Mouse (Mus musculus): ENCODE measurements around the gene Gcsh.

Gene Gcsh

GRCm38 (mm10) chr8:116993095-116993867 lies at the start of gene Gcsh:
Gene Gcsh, minus strand, starts transcription at chr8:116993537.
- DNase-seq (ENCODE audit: low read depth, low spot score): peak; percentile 88

GRCm38 (mm10) chr8:117039843-117040242 lies 46.5 kb upstream of the Gcsh start:
- no peak for DNase-seq (ENCODE audit: low read depth, low spot score)

GRCm38 (mm10) chr8:117037374-117037935 lies 44.1 kb upstream of the Gcsh start:
- DNase-seq (ENCODE audit: low read depth, low spot score): no peak

- DNase-seq (ENCODE audit: low read depth, low spot score): no peak
Observed at GRCm38 (mm10) chr8:117033393-117033792, 40.1 kb upstream of the Gcsh start.

DNA sequence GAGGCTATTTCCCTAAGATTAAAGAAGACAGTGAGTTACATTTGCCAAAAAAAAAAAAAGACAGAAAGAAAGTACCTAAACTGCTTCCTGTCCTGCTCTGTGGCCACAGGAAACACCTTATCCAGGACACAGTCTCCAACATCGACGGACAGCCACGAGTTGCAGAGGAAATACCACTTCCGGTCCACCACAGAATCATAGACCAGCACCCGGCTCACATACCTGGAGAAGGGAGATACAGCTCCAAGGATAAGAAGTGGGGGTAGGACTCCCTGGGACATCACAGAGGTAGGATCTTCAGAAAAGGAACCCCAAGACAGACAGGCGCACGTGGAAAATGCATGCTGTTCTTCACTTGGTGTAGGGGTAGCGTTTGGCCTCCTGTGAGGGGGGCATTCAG lies 39.3 kb upstream of the Gcsh start:
- no peak for DNase-seq (ENCODE audit: low read depth, low spot score)

DNA sequence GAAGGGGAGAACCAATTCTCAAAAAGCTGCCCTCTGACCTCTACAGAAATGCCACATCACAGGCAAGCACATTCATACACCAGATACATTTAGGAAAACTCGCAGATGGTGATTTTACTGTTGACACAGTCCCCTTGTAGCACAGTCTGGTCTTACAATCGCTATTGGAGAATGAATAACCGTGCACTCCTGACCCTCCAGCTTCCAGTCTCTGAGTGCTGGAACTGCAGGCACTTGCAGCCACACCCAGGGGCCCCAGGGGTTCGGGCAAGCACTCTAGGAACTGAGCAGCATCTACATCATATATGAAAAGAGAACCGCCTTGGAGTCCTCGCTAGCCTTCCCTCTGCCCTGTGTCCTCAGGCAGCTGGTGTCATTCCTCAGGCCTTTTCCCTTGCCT lies 38.1 kb upstream of the Gcsh start:
- DNase-seq (ENCODE audit: low read depth, low spot score): no peak

- no peak for DNase-seq (ENCODE audit: low read depth, low spot score)
Observed at GRCm38 (mm10) chr8:117028686-117029085, 35.3 kb upstream of the Gcsh start.

DNA sequence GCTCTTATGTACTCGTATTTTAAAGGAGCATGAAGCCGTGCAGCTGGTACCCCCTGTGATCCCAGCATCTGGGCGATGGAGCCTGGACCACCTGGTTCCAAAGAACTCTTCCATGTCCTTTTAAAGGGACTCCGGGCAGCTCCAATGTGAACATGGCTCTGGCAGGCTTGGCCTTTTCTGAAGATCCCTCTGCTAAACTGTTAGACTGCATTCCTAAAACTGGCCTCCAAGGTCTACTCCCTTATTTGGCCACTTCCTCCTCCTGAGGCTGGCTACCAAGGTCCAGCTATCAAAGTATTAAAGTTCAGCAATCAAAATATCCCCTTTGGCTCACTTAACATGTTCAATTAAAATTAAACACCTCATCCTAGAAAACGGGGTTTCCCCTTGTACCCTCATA lies 34.3 kb upstream of the Gcsh start:
- no peak for DNase-seq (ENCODE audit: low read depth, low spot score)

GRCm38 (mm10) chr8:117022297-117022993 lies 29.1 kb upstream of the Gcsh start:
- no peak for DNase-seq (ENCODE audit: low read depth, low spot score)

- no peak for DNase-seq (ENCODE audit: low read depth, low spot score)
Observed at GRCm38 (mm10) chr8:117019323-117020275, 26.3 kb upstream of the Gcsh start.

DNA sequence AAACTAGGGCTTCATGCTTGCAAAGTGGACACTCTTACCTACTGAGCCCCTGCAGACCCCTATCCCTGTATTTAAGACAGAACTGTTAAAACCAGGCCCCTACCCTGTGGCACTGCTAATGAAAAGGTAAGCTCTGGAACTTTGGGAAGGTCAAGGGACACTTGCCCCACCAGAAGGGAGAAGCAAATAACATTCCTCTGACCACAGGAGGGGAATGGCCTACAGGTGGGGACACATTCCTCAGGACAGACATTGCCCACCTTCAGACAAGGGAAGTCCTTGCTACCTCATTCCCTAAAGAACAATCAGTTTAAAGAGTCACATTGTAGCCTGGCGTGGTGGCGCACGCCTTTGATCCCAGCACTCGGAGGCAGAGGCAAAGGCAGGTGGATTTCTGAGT lies 24.6 kb upstream of the Gcsh start:
- no peak for DNase-seq (ENCODE audit: low read depth, low spot score)

GRCm38 (mm10) chr8:117017006-117017405 lies 23.7 kb upstream of the Gcsh start:
- DNase-seq (ENCODE audit: low read depth, low spot score): no peak

- no peak for DNase-seq (ENCODE audit: low read depth, low spot score)
Observed at GRCm38 (mm10) chr8:117015670-117016069, 22.3 kb upstream of the Gcsh start.

DNA sequence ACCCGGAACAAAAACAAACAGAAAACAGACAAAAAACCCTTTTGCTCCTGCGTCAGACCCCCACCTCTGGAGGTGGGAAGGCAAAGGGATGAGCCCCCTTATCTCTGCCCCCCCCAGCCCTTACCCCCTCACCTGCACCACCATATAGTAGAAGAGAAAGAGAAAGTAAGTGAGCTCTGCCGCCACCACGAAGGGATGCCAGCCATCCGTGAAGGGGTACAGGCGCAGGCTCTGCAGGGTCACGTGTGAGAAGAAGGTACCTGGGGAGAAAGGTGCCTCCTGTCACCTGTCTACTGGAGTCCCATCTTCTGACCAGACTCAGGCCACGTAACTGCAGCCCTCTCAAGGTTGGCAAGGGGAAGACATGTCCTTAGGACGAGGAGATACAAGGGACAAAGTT lies 18.0 kb upstream of the Gcsh start:
- no peak for DNase-seq (ENCODE audit: low read depth, low spot score)

- no peak for DNase-seq (ENCODE audit: low read depth, low spot score)
Observed at GRCm38 (mm10) chr8:116994016-116994716, 829 bp upstream of the Gcsh start.

- DNase-seq (ENCODE audit: low read depth, low spot score): no peak
Observed at GRCm38 (mm10) chr8:116992176-116992971, 963 bp downstream of the Gcsh start.

DNA sequence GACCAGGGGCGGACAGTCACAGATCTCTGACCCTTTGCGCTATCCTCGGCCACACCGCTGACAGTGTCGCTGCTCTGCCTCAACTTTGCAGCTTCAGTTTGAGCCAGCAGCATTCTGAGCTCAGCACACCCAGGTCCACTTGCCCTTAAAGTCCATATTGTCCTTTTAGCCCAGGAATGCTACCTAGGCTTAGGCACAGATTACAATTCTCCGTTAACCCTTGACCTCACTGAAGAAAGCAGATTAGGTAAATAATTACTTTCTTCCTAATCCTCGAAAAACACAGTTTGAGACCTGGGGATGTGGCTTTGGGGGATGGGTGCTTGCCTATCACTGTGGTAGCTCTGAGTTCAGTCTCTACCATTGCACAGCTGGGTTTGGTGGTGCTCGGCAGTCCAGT lies 2.1 kb downstream of the Gcsh start:
- DNase-seq (ENCODE audit: low read depth, low spot score): no peak

GRCm38 (mm10) chr8:116989842-116990241 lies 3.5 kb downstream of the Gcsh start:
- no peak for DNase-seq (ENCODE audit: low read depth, low spot score)

DNA sequence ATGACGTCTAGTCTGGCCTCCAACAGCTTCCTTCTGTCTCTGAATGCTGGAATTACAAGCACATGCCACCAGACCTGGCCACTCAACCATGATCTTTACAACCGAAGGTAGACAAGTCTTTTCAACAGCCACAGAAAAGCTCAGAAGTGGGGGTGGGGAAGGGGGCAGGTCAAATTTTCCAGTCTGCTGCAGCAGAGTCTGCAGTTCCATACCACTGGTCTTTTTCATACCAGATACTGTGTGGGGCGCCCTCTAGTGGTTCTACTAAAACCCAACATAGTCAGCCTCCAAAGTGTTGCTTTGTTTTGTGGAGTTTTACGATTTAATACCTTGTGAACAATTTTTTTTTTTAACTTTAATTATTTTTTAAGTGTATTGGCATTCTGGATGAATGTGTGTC lies 13.2 kb downstream of the Gcsh start:
- peak; percentile 70 for DNase-seq (ENCODE audit: low read depth, low spot score)

DNA sequence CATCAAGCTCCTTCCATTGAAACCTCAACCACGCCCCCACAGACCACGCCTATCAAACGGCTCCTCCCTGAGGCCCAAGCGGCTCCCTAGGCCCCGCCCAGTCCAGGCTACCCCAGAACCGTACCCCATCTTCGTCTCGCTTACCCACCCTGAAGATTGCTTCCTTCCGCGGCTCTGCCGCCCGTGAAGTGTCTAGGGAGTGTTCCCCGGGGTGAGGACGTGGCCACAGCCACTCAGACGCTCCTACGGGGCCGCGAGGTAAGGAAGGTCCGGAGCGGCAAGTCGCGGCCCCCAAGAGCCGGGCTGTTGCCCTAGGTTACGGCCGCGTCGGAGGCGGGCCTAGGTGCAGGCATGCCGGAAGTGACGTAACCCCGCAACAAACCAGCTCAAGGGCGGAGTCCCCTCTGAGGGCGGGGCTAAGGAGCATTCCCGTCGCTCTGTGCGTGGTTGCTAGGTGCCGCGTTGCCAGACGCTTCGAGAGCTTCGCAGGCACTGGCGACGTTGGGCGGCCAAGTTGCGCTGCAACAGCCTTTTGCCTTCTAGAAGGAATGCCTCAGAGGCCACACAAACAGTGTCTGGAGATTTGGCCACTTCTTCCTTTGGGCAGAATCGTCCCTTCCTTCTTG lies 14.6 kb downstream of the Gcsh start, which contains the start of gene 1700030J22Rik:
1700030J22Rik (minus strand) TSS at position 329 of the 626 bp plus-strand sequence.
- DNase-seq (ENCODE audit: low read depth, low spot score): peak; percentile 98

All from c-Kit-negative CD71-positive TER-119-positive erythroid progenitor cells, embryonic 14.5 days (primary cell).